Mouse (Mus musculus) kidney, adult 8-10 months (tissue): ENCODE data around the gene Lrp5.

Experiments used
- DNase-seq, 2 experiments: peaks; one replicate each; pipeline ENCODE4 v3.0.0; 2022

The Lrp5 gene

DNA sequence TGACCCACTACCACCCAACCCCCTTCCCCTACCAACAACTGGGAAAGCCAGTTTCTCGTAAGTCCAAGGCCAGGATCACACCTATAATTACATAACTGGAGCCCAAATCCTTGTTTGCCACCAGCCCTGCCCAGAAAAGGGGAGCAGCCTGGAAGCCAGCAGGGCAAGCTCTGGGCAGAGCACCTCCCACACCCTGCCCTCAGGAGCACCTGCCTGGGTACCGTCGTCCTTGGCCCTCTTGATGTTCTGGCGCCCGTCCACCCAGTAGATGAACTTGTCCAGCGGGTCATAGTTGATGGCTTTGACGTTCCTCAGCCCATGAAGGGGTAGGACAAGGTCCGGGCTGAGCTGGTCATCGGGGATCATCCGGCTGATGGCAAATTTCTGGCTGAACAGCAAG is 76.5 kb downstream of the Lrp5 start:
- peak in 1 of 2 experiments; percentile 7 for DNase-seq

DNA sequence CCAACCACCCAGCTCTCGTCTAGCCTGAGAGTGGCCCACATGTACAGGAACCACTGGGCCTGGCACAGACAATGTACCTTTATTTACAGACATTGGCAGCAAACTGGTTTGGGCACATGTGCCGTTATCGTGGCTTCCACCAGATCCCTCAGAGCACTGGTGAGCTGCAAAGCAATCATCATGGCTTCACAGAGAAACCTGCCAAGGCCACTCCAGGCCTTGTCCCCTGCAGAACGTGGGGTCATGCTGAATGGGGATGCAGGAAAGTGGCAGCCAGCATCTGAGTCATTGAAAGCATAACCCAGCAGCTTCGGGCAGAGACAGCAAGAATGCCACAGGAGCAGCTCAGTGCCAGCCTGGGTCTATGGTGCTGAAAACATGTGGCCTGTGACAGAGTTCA is 92.0 kb downstream of the Lrp5 start:
- DNase-seq = no peak

DNA sequence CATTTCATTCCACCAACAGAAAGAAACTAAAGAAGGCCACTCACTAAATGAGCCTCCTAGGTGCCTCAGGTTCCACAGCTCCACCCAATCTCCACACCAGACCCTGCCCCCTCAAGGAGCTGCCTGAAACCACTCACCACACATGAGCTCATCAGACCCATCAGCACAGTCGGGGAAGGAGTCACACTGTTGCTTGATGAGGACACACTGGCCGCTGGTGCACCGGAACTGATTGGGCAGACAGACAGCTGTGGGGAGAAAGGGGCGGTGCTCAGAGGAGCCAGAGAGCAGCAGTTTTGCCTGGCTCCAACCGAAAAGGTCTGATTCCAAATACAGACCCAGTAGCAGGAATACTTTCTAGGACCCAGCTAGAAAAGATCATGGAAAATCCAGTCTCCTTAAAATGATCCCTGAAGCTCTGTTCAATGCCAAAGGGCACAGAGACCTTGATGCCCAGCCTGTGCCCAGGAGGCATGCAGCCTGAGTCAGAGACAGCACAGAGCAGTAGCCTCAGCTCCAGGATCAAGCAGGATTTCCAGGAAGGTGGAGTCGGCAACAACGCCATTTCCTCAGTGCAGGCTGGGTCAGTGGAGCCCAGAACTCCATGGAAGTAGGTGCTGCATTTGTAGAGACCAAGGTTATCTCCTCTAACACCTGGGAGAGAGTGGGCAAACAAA is 92.8 kb downstream of the Lrp5 start:
- DNase-seq = no peak

DNA sequence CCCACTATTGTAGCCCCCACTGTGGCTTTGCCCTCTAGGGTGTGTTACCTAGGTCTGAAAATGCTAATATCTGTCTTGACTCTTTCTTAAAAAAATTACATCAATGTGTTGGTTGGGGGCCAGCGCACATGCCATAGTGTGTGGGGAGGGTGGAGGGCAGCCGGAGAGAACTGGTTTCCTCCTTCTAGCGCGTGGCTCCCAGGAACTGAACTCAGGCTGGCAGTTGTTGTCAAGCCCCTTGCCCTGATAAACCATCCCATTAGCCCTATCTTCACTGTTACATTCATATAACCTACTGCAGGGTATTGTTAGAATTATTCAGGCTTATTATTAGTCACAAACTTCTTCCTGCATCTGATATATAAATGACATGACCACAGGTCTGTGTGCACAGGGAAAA is 96.4 kb downstream of the Lrp5 start:
- no peak for DNase-seq

DNA sequence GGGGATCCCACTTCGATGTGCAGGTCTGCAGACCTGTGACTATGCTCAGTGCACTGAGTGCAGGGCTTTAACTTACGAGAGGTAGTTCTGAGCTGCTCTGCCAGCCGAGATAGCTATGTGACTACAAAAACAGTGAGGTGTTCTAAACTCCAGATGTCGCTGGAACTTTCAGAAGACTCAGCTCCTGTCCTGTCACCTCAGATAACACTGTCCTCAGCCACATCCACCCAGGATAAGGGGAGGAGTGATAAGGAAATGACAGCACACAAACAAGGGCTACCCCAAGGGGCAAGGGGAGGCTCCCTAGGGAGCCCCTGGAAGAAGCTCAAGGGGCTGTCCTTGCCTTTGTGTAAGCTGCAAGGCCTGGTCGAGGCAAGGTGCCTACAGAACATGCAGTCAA is 96.8 kb downstream of the Lrp5 start:
- no peak for DNase-seq

DNA sequence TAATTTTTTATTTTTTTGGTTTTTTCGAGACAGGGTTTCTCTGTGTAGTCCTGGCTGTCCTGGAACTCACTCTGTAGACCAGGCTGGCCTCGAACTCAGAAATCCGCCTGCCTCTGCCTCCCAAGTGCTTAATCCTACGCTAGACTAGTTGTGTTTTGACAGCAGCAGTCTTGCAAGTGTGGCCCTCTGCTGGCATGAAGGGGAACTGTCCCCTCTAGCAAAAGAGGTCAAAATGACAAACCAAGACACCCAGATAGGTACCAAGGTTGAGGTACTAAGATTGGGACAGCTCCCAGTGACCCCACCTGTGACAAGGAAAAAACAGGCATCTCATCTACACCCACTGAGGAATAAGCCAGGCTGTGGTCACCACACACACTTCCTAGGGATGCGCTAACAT is 98.6 kb downstream of the Lrp5 start:
- peak in 1 of 2 experiments; percentile 51 for DNase-seq

DNA sequence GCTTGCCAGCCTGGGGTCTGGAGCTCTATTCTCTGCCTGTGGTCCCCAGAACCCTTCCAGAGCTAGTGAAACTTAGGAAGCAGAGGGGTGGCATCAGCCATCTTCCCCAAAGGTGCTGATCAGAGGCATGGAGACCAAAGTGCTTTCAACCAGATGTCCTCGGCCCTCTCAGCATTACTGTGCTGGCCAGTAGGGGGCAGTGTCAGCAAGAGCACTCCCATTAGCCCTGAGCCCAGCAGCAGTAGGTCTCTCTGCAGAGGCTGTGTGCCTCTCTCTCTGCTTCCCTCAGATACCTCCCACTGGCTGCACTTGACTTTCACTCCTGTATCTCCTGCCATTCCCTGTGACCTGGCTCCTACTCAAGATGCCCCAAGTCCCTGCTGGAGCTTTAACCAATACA is 99.8 kb downstream of the Lrp5 start:
- peak in 1 of 2 experiments; percentile 63 for DNase-seq

DNA sequence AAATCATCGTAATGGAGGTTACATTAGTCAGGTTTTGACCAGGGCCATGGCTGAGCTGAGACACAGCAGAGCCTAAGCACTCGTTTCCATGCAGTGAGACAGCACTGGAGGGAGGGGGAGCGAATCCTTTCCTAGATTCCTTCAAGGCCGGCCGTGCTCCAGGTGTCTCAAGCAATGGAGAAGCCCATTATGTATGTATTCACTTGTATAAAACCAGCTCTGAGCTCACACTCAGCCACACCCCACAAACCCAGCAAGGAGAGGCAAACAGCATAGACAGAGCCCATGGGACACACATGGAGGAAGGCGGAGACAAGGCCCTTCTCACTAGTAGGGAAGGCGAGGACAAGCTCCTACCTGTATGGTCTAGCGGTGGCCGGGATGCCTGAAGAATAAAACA is 100.3 kb downstream of the Lrp5 start:
- no peak for DNase-seq

DNA sequence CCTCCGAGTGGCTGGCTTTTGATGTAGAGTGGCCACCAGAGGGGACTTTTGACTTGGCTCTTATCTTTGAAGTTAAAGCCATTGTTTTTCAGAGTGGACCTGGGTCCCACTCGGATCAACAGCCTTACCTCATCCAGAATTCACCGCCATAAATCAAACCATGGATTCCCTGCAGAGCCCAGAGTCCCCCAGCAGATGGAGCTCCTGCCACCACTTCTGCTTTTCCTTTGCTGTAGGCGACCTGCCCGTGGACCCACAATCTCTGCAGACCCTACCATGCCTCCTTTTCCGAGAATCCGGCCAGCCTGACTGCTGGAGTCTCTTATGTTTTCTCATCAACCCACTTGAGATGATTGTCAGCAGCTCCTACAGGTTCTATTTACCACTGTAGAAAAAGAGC is 105.0 kb downstream of the Lrp5 start:
- DNase-seq = peak in 1 of 2 experiments; percentile 64

DNA sequence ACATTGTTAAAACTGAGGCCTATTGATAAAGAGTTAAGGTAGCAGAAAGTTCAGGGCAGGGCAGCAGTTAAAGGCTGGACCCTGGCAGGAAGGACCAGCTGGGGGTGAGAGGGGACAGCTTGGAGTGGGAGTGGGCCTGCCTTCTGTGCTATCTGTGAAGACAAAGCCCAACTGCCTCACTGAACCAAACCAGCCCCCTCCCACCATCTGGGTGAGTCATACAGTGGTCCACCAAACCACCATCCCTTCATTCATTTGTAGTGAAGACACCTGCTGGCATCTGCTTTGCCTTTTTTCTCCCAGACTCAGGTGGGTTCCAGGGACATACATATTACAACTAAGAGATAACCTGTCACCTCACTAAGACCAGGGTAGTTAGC is 108.5 kb downstream of the Lrp5 start:
- DNase-seq = no peak

DNA sequence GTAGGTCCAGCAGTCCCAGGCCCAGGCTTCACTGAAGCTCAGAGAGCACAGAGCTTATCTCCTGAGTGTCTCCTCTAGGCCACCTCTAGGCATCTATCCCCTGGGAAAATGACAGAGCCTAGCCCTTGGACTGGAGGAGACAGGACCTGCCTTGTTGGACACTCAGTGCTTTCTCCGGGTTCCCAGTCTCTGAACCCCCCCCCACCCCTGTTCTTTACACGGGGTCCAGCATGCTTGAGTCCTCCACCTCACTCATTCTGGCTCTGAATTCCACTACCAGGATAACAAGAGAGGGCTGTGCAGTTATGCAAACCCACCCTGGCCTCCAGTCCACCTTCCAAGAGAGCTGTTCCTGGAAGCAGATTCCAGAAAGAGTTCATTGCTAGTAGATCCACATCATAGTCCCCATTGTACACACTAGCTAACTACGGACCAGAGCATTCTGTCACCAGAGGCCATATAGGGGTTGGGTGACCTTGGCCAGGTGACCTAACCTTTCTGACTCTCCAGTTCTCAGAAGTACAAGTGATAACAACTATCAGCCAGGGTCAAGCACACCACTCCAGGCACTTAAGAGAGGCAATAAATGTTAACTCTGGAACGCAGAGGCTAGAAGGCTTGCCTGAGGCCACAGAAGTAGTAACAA is 109.0 kb downstream of the Lrp5 start:
- DNase-seq = no peak

DNA sequence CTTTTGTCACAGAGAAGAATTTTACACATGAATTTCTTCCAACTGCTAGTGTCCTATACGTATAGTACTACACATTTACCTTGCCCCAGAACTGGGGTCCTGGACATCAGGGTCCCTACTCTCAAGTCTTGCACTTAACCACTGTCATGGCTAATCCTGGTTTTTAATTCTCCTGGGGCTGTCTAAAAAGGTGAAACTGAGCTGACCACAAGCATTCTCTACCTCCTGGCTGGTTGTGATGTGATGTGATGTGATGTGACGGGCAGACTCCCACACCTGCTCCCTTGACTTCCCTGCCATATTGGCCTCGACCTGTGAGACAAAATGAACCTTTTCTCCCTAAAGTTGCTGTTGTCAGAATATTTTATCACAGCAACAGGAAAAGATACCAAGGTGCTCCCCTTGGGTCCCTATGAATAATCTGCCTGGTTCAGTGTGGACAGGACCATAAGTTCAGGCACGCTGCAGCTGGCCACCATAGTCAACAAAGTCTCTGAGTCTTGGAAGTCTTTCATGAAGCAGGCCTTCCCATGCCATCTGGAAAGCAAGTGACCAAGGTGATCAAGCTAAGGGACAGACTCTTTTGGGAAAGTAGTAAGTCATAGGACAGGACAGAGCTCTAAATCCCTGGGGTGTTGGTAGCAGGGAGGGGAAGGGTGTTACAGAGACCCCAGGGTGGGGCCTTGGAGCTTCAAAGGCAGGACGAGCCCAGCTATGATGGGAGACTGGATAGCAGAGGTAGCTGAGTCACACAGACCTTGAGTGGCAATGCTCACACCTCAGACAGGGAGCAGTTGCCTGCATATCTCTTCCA is 109.7 kb downstream of the Lrp5 start:
- no peak for DNase-seq

DNA sequence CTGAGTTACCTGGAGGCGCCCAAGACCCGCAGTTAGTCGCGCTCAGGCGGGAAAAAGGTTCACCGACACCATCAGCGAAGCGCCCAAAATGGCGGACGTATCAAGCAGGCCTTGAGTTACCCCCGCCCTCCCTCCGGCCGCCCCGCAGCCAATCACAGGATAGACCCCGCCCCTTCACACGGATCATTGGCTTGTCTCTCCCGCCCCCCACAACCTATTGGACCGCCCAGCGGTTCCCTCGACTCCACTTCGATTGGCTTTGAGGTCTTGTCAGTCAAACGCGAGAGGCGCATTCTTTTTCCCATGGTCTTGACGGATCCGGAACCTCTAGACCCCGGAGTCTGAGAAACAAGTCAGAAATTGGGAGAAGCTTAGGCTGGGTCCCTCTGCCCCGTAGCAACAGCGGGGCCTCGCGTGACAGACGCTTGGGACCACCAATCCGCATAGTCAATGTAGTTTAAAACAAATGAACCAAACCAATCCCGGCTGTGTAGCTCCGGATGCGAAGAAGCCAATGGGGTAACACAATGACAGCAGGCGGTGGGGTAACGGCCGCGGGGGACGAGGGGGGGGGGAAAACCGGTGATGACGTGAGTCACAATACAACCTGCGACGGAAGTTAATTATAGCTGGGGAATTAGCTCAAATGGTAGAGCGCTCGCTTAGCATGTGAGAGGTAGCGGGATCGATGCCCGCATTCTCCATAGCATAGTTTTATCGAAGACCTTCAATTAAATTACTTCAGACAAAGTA is 110.6 kb downstream of the Lrp5 start, which contains the start of gene Ppp6r3:
Gene Ppp6r3, minus strand, starts transcription at position 118 of the 753 bp plus-strand sequence.
- DNase-seq = peak; percentile 98 to 99

DNA sequence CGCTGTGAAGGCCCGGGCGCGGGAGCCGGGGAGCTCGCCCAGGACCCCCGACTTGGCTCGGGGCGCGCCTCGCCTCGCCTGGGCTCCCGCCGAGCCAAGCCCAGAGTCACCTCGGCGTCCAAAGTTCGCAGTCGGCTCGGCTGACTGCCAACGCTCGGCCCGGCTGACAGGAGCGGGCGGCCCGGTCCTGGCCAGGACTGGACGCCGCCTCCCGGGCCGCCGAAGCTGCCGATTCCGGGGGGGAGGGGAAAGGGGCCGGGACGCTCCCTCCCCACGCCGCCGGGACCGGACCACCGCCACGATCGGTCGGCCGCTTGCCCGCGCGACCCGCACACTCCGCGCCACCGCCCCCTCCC is 111.1 kb downstream of the Lrp5 start:
- DNase-seq = peak; percentile 88 to 90

DNA sequence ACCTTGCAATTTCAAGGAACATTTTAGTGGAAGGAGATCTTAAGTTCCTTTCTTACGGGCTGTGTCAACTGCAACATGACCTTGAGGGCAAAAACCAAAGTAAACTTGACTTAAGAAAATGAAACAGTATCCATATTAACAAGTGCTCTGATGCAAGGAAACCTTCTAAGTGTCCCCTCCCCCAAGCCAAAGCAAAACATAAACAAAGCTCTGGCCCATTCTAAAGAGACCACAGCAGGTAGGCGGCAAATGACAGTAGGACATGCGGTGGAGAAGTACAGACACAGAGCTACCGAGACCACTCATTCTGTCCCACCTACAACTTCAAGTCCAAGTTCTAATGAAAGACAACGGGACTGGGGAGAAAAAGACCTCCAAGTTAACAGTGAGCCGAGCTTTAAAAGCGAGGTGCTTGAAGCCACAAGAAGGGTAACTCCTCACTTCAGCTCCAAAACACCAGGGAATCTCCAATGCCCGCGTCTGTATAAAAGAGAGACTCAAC is 111.7 kb downstream of the Lrp5 start:
- DNase-seq = peak in 1 of 2 experiments; percentile 40

DNA sequence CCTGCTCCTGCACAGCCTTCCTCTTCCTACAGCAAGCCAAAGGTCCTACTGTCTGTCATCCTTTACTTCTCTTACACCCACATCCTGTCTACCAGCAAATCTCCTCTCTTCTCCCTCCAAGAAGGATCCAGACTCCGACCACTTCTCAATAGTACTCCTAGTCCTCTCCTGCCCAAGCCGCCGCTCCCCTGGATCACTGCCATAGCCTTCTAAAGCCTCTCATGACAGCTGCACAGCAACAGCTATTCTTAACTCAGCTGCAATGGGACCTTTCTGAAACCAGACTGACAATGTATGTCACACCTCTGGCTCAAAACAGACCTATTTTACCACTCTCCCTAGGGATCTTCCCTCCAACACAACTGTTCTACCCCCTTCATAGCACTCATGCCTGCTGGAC is 122.1 kb downstream of the Lrp5 start:
- no peak for DNase-seq

DNA sequence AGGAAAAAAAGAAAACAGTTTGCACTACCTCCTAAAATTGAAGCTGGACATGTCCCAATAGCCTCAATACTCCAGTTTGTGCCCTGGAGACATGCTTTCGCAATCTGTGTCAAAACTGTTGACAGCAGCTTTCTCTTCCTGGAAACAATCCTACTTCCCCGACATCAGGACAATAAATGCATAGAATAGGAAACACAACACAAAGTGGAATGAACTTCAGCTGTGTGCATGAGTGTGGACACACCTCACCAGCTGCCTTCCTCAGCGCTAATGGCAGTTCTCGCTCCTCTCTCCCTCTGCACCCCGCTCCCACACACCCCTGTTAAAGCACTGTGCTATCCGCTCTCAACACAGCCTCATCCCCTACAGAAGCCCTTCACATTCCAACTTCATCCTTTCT is 123.6 kb downstream of the Lrp5 start:
- DNase-seq = no peak

DNA sequence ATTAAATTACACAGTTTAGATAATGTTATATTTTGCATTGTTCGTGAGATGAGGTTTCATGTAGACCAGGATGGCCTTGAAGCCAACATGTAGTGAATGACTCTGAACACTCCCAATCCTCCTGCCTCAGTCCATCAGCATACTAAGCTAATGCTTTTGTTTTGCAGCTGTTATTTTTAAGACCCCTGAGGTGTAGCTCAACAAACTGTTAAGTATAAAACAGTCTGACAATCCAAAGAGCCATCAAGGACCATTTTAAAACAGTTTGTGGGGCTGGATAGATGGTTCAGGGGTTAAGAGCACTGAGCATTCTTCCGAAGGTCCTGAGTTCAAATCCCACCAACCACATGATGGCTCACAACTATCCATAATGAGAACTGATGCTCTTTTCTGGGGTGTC is 124.1 kb downstream of the Lrp5 start:
- no peak for DNase-seq

DNA sequence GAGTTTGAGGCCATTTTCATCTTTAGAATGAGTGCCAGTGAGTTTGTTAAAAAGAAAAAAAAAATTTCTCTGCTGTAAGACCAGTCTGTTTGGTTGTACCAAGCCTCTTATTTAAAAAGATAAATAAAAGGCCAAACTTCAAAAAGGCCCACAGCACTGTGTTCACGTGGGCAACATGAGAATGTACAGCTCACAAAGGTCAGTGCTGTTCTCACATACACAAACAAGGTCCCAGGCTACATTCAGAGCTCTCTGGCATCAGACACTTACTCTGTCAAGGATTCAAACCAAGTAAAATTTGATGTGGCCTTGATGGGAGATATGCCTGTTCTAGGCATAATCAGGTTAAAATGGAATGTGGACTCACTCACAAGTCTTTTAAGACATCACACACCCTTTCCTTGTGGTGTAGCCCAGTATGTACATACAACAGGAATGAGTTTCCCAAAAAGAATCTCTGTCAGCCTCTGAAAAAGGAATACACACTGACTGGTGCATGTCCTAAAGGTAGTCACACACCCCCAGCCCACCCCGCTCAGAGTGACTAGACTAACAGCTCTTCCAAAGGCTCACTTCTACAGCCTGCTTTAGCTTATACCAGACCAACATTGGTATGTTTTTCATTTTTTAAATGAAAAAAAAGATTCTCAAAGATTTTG is 130.1 kb downstream of the Lrp5 start:
- DNase-seq = no peak

DNA sequence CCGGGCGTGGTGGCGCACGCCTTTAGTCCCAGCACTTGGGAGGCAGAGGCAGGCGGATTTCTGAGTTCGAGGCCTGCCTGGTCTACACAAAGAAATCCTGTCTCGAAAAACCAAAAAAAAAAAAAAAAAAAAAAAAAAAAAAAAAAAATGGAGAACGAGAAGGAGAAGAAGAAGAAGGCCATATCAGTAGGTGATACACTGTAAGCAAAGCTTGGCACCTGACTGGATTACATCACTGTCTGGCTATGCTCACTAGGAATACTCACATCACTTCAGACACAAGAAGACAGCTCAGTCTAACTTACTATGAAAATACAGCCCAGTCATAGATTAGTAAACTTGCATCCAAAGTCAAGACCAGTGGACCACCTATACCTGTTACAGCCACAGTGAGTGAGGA is 131.6 kb downstream of the Lrp5 start:
- DNase-seq = no peak

DNA sequence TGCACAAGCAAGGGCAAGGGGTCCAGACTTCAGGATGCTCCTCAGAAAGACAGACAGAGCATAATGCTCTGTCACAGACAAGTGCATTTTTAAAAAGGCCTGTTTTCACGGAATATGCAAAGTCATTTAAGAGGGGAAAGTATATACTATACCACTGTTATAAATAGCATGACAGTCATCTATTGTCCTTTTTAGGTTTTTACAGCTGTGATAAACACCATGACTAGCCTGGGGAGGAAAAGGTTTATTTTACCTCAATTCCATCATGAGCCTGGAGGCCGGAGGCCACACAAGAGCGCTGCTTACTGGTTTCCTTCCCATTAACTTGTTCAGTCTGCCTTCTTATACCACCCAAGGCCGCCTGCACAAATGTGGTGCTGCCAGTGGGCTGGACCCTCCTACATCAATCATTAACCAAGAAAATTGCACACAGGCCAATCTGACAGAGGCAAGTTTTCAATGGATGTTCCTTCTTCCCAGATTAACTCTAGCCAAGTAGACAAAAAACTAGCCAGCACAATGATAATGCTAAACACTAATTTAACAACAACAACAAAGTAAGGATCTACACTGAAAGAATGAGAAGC is 134.7 kb downstream of the Lrp5 start:
- peak; percentile 78 to 79 for DNase-seq

DNA sequence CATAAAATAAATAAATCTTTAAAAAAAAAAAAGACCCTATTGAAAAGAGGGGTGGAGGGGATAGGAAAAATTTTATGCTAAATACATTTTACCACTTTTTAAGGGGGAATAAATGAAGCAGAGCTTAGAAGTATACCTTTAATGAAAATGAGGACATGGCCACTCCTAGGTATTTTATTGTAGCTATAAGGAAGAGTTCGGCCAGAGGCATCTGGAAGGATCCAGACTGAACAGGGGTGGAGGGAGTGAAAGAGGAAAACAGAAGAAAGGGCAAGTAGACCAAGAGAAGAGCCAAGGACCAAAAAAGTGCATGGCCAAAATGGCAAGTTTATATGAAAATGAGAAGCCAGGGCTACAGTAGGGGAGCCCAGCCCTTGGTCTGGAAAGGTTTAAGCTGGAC is 136.3 kb downstream of the Lrp5 start:
- DNase-seq = no peak
